Mouse (Mus musculus) hindbrain, embryonic 11.5 days (tissue): ENCODE results near the gene Zbtb46. TPM values are rescaled to one million over a fixed set of nuclear protein-coding genes. Genes with fewer than 3 reads are reported as not detected.

Source experiments
- ATAC-seq: fragments of 200-750 bp; cut with Nextera tagmentation; 2 replicates; pipeline ENCODE4 v1.8.0; 2017; ENCODE audit warnings: mild to moderate bottlenecking, moderate TSS enrichment, moderate library complexity; ENCODE audit not compliant: low FRiP score
- DNase-seq: peaks from one replicate; pipeline ENCODE4 v3.0.0-alpha.2; 2015; ENCODE audit warnings: low spot score
- H3K27ac ChIP-seq: fragments of 300-500 bp; sonication (generic); 2 replicates; pipeline ENCODE4 v1.5.1; 2014; ENCODE audit warnings: mild to moderate bottlenecking, low read depth, low read length
- H3K27me3 ChIP-seq: fragments of 300-500 bp; sonication (generic); 2 replicates; pipeline ENCODE4 v1.6.1; 2014; ENCODE audit warnings: mild to moderate bottlenecking, low read length, moderate library complexity, mixed read lengths; ENCODE audit not compliant: control insufficient read depth, insufficient read depth
- H3K36me3 ChIP-seq: fragments of 300-500 bp; sonication (generic); 2 replicates; pipeline ENCODE4 v1.6.1; 2014; ENCODE audit warnings: mild to moderate bottlenecking, low read length, moderate library complexity, mixed read lengths; ENCODE audit not compliant: control insufficient read depth, insufficient read depth
- H3K4me1 ChIP-seq: fragments of 300-500 bp; sonication (generic); replicated peaks from 2 replicates; pipeline ENCODE4 v1.6.1; 2014; ENCODE audit warnings: low read length, mixed read lengths; ENCODE audit not compliant: control insufficient read depth, insufficient read depth
- H3K4me2 ChIP-seq: fragments of 300-500 bp; sonication (generic); replicated peaks from 2 replicates; pipeline ENCODE4 v1.6.1; 2014; ENCODE audit warnings: mild to moderate bottlenecking, low read depth, low read length
- H3K4me3 ChIP-seq: fragments of 300-500 bp; sonication (generic); 2 replicates; pipeline ENCODE4 v1.5.1; 2014; ENCODE audit warnings: low read depth, low read length
- H3K9ac ChIP-seq: fragments of 300-500 bp; sonication (generic); 2 replicates; pipeline ENCODE4 v1.6.1; 2014; ENCODE audit warnings: low read depth, low read length
- H3K9me3 ChIP-seq: fragments of 300-500 bp; sonication (generic); 2 replicates; pipeline ENCODE4 v1.6.1; 2016; ENCODE audit warnings: low read length; ENCODE audit not compliant: control insufficient read depth
- WGBS: fragments of 180-500 bp; shearing (Covaris S2); extraction: QIAGEN DNeasy Blood & Tissue Kit; methylation state at CpG from one replicate; pipeline ENCODE4 v1.1.7; 2014; 5-methylcytosine and 5-hydroxymethylcytosine counted together
- polyA plus RNA-seq: library from polyadenylated mRNA; unstranded; fragments of >200 nt; fragmentation: Nextera tagmentation; extraction: Ambion mirVana; gene quantifications from 2 replicates; pipeline ENCODE4 v1.2.1, GENCODE M21; 2014

The Zbtb46 gene
- polyA plus RNA-seq, 1 experiment from 2014 or later = 15.6 TPM

- DNase-seq = no peak
- ATAC-seq = no peak
- no peak overlapping the region for H3K4me2 ChIP-seq
- no peak overlapping the region for H3K27ac ChIP-seq
- H3K4me3 ChIP-seq = no peak overlapping the region
- H3K36me3 ChIP-seq = no peaks in the 10 kb centered on the region; the same call in 1 of the 2 replicates
- no peaks in the 10 kb centered on the region for H3K4me1 ChIP-seq
- no peaks in the 10 kb centered on the region for H3K9me3 ChIP-seq
- H3K9ac ChIP-seq = no peak overlapping the region
- H3K27me3 ChIP-seq = no peaks in the 10 kb centered on the region
- WGBS = 69% methylated on average over 4 of the region's 4 CpGs
These were observed 38.2 kb downstream of the Zbtb46 start for GRCm38 (mm10) chr2:181420903-181421638.

- Histone ChIP-seq H3K36me3 (no peaks in the 10 kb centered on the region; the same call in 1 of the 2 replicates), H3K9ac (no peak overlapping the region), H3K4me1 (no peaks in the 10 kb centered on the region), H3K27ac (no peak overlapping the region), H3K27me3 (no peaks in the 10 kb centered on the region), H3K4me2 (no peak overlapping the region), H3K4me3 (no peak overlapping the region), H3K9me3 (no peaks in the 10 kb centered on the region)
- no peak for DNase-seq
- no peak for ATAC-seq
- WGBS = 87% methylated on average over 4 of the region's 4 CpGs
These were observed 38.8 kb downstream of the Zbtb46 start for GRCm38 (mm10) chr2:181420426-181420825.

GRCm38 (mm10) chr2:181419359-181419758 lies 39.9 kb downstream of the Zbtb46 start:
- Histone ChIP-seq H3K9ac (no peak overlapping the region), H3K4me1 (no peaks in the 10 kb centered on the region), H3K27me3 (no peaks in the 10 kb centered on the region), H3K4me3 (no peak overlapping the region), H3K9me3 (no peaks in the 10 kb centered on the region), H3K36me3 (no peaks in the 10 kb centered on the region; the same call in 1 of the 2 replicates), H3K27ac (no peak overlapping the region), H3K4me2 (no peak overlapping the region)
- WGBS = 83% methylated on average over 7 of the region's 7 CpGs
- no peak for ATAC-seq
- no peak for DNase-seq

DNA sequence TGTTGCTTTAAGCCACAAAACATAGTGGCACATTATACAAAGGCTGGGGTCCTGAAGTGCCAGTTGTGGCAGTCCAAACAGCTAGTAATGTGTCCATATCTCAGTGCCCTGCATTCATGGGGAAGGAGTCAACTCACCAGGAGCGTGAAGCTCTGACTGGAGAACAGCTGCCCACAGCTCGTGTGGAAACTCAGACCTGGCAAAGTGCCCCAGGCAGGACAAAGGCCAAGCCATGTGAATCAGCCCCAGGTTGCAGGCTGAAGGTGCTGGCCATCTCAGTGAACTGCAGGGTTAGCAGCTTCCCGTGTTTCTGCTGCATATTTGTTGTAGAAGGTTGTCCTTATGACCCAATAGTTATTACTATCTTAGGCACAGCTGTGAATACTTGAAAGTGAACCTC lies 43.3 kb downstream of the Zbtb46 start:
- H3K36me3 ChIP-seq = no peaks in the 10 kb centered on the region; the same call in 1 of the 2 replicates

GRCm38 (mm10) chr2:181413141-181413540 lies 46.1 kb downstream of the Zbtb46 start:
- 52% methylated on average over 2 of the region's 2 CpGs for WGBS
- Histone ChIP-seq H3K4me3 (no peak overlapping the region), H3K9ac (no peak overlapping the region), H3K4me2 (no peak overlapping the region), H3K27me3 (no peaks in the 10 kb centered on the region), H3K36me3 (no peaks in the 10 kb centered on the region), H3K27ac (no peak overlapping the region), H3K9me3 (no peaks in the 10 kb centered on the region), H3K4me1 (0 out of 2 replicates have a peak, but pooled peaks cover 2% of the 10 kb centered on the region)
- ATAC-seq (no peak), DNase-seq (no peak)

More for the DNA sequence above, 43.3 kb downstream of the Zbtb46 start:
- H3K4me2 ChIP-seq = no peak overlapping the region
- H3K27ac ChIP-seq = no peak overlapping the region
- no peak for DNase-seq
- H3K4me3 ChIP-seq = no peak overlapping the region
- ATAC-seq = no peak
- H3K4me1 ChIP-seq = 0 out of 2 replicates have a peak, but pooled peaks cover under 1% of the 10 kb centered on the region
- no peaks in the 10 kb centered on the region for H3K27me3 ChIP-seq
- WGBS = 80% methylated on average over 3 of the region's 3 CpGs
- no peaks in the 10 kb centered on the region for H3K9me3 ChIP-seq
- no peak overlapping the region for H3K9ac ChIP-seq

GRCm38 (mm10) chr2:181410760-181411473 lies 48.3 kb downstream of the Zbtb46 start:
- peak; percentile 73; the same call in 1 of the 2 replicates for ATAC-seq
- H3K9me3 ChIP-seq = no peaks in the 10 kb centered on the region

GRCm38 (mm10) chr2:181409643-181410042 lies 49.6 kb downstream of the Zbtb46 start:
- ATAC-seq = no peak
- Histone ChIP-seq H3K4me3 (no peak overlapping the region), H3K36me3 (no peaks in the 10 kb centered on the region), H3K9ac (no peak overlapping the region), H3K4me1 (0 out of 2 replicates have a peak, but pooled peaks cover 2% of the 10 kb centered on the region), H3K27ac (no peak overlapping the region), H3K27me3 (no peaks in the 10 kb centered on the region), H3K4me2 (no peak overlapping the region), H3K9me3 (no peaks in the 10 kb centered on the region)
- 88% methylated on average over 7 of the region's 7 CpGs for WGBS
- no peak for DNase-seq

More at GRCm38 (mm10) chr2:181410760-181411473, 48.3 kb downstream of the Zbtb46 start:
- Histone ChIP-seq H3K4me1 (0 out of 2 replicates have a peak, but pooled peaks cover 2% of the 10 kb centered on the region), H3K27ac (peak overlapping the region; percentile 62; the same call in 1 of the 2 replicates), H3K27me3 (no peaks in the 10 kb centered on the region), H3K36me3 (no peaks in the 10 kb centered on the region), H3K9ac (peak overlapping the region; percentile 27; the same call in 1 of the 2 replicates), H3K4me2 (no peak overlapping the region), H3K4me3 (no peak overlapping the region)
- WGBS = 43% methylated on average over 4 of the region's 4 CpGs
- peak; percentile 80 for DNase-seq

- no peak for ATAC-seq
- no peaks in the 10 kb centered on the region for H3K27me3 ChIP-seq
- H3K27ac ChIP-seq = no peak overlapping the region
- no peak overlapping the region for H3K4me2 ChIP-seq
- 94% methylated on average over 3 of the region's 3 CpGs for WGBS
- DNase-seq = no peak
- no peaks in the 10 kb centered on the region for H3K36me3 ChIP-seq
- H3K9ac ChIP-seq = no peak overlapping the region
- no peaks in the 10 kb centered on the region for H3K9me3 ChIP-seq
- H3K4me3 ChIP-seq = no peak overlapping the region
- H3K4me1 ChIP-seq = no peaks in the 10 kb centered on the region
These were observed 55.5 kb downstream of the Zbtb46 start for GRCm38 (mm10) chr2:181403722-181404121.
